Mouse (Mus musculus) megakaryocyte, embryonic 14.5 days (primary cell): ENCODE measurements around the gene Cobll1.

ENCODE experiments used
- FLI1 ChIP-seq: IDR thresholded peaks from 2 replicates; pipeline ENCODE4 v1.6.1; 2012; ENCODE audit warnings: low read length, inconsistent platforms, mixed read lengths
- GATA1 ChIP-seq: IDR thresholded peaks from 3 replicates; pipeline ENCODE4 v1.6.1; 2012; ENCODE audit warnings: mixed read lengths, low read length, inconsistent platforms, borderline replicate concordance

GRCm38 (mm10) chr2:65227898-65228290 lies 11.3 kb downstream of the Cobll1 start:
- TF ChIP-seq GATA1 (no peak), FLI1 (no peak)
